Mouse (Mus musculus) B cell, adult 2 months (primary cell): ENCODE data around the gene Pcx.

ENCODE experiments used
- DNase-seq, 2 experiments: peaks; one replicate each; pipeline ENCODE4 v3.0.0; 2022

The Pcx gene

DNA sequence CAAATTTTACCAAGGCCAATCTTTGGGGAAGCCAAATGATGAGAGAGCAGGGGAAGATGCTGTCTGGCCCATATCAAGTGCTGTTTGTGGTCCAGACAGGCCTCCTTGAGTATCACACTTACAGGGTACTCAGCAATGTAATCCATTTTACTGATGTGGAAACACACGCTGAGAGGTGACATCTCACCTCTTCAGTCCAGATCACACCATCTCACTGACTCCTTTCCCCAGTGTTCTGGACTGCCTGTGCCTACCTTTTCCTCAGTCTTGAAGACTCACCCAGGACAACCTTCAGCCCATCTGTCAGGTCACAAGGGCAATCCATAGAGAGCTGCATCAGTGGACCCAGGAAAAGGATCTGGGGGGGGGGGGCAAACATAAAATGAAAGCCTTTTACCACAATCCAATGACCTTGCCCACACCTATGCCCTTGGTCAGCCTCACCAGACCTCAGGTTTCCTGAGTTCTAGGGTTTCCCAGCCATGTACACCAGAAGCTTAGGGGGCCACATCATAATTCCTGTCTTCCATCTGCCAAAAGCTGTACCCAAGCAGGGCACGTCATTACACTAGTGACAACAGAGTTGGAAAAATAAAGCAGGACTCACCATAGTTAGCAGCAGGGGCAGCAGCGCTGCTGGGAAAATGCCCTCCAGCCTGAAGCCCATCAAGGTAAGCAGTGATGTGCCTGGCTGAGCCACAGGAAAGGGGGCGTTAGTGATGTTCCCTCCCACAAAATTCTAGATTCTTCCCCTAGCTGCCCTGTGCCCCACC is 114.3 kb downstream of the Pcx start:
- DNase-seq: no peak

DNA sequence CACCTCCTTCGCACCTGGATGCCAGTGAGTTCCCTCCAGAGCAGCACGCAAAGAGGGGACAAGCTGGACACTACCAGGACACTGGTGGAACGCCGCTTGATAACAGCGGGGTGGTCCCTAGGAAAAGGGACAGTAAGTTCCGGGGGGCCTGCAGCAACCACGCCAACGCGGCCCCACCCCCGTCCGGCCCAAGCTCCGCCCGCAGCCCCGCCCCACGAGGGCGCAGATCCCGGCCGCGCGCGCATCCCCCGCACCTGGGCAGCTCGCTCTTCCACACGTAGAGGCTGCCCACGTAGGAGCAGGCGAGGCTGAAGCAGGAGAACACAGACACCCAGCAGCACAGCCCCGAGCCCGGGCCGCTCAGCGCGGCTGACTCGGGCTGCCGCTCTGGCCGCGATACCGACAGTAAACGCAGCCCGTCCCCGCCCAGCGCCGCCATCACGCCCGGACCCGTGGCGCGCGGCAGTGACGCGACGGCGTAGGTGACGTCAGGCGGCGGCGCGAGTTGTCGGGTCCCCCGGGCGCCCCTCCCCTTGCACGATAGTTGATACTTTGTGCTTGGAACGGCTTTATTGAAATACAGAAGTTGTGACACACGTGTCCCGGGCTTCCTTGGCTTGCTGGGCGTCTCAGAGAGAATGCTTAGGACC is 115.0 kb downstream of the Pcx start, which contains the start of gene Rce1:
Rce1 (minus strand) TSS at position 463 of the 650 bp plus-strand sequence.
- DNase-seq: peak; percentile 95 to 96

DNA sequence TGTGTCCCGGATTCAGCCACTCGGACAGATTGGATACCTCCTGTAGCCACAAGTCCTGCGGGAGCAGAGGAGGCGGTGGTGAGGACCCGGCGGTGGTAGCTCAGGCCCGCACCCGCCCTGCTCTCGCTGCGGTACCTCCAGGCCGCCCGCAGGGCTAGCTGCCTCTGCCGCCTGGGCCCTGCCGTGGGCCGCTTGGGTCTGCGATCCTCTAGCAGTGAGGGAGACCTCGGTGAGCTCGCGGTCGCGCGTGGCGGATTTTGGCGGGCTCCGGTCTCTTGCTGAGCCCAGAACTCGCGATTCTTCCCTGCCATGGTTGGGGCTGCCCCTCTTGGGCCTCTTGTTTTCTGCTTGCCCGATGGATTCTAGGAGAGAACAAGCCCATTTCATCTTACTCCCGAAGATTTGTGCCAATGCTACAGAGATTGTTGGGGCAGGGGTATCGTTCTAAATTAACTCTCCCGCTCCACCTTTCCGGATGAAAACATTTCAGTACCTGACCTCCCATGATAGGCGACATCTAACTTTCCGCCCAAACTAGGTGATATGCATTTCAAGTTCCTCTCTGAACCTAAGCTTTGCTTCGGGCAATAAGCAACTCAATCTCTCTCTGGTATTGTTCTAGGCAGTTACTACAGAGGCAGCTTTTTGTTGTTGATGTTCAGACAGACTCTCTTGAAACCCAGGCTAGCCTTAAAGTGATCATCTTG is 115.7 kb downstream of the Pcx start:
- no peak for DNase-seq

DNA sequence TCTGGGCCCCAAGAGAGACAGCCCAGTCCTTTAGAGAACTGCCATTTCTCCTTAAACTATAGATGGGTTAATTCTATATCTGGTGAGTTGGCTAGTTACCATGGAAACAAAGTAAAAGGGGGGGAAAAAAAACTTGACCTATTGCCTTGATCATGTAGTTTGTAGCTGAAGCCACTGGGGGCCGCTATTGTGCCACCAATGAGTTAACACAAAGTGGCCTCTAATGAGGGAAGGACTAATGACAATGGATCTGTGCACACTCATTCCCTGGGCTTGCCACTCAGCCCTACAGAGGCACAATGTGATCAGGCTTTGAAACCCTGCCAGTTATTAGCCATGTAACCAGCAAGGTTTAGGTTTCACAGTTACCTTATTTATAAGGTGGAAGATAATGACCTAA is 118.5 kb downstream of the Pcx start:
- DNase-seq: peak; percentile 83 to 86

- no peak for DNase-seq
Measured at GRCm38 (mm10) chr19:4635986-4636385, 125.7 kb downstream of the Pcx start.

DNA sequence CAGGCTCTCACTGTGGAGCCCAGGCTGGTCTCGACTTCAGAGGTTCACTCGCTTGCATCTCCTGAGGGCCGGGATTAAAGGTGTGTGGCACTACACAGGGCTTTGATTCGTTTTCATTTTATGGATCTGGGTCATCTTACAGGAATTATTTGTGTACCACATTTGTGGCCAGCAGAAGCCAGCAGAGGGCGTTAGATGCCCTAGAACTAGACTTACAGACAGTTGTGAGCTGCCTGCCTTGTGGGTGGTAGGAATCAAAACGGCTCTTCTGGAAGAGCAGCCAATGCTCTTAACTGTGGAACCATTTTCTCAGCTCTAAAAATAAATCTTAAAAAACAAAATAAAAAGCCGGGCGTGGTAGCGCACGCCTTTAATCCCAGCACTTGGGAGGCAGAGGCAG is 134.0 kb downstream of the Pcx start:
- no peak for DNase-seq

DNA sequence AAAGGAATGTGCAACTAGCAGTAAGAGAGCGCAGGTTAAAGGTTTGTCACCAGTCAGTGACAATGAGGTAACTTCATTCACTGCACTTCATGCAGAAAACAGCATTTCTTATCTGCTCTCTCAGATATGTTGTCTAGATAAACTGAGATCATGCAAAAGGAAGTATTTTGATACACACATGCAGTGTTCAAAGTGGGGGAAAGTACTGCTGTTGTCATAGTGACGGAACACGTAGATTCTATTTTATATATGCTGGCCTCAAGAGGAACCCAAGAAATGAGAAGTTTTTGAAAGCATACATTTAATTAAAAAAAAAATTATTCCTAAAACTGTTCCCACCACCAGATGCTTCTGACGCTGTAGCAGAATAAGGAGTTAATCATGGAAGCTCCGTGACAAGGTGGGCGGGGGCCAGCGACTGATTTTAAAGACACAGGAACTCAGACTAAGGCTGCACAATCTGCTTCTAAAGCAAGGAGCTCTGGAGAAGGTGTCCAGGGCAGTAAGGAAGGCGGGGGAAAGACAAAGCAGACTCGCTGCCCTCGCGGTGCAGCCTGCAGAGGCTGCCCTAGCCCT is 136.7 kb downstream of the Pcx start:
- DNase-seq: no peak

DNA sequence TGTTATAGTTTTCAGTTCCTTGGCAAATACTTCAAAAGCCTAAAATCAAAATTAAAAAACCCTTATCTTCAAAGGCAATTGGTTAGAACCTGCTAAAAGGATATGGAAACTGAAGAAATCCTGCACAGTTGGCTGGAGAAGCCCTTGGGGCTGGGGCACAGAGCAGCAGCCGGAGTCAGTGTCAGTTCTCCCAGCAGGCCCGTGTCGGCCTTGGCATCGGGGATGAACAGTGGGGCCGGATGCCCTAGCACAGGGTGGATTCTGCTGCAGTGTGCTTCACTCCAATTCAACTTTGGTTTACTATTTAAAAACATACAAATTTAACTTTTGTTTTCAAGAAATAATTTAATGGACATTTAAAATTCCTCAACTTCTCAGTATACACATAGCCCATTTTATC is 147.9 kb downstream of the Pcx start:
- no peak for DNase-seq

DNA sequence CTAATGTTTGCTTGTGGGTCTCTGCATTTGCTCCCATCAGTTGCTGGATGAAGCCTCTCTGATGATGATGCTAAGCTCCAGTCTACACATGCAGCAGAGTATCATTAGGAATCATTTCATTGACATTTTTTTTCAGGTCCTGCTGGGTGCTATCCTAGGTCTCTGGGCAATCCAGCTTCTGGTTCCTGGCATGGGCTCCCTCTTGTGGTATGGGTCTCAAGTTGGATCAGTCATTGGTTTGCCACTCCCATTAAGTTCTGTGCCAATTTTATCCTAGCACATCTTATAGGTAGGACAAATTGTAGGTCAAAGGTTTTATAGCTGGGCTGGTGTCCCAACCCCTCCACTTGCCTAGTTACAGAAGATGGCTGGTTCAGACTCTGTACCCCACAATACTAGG is 156.5 kb downstream of the Pcx start:
- no peak for DNase-seq

- DNase-seq: no peak
Measured at GRCm38 (mm10) chr19:4670776-4671175, 160.5 kb downstream of the Pcx start.
